Mouse (Mus musculus): ENCODE measurements around the gene Cdc42bpg. TPM values are rescaled to one million over a fixed set of nuclear protein-coding genes. Genes with fewer than 3 reads are reported as not detected.

Gene Cdc42bpg
- 0.56 and 0.63 TPM in 2 replicates for polyA plus RNA-seq (2014; fragmentation: Nextera tagmentation; extraction: Ambion mirVana)

DNA sequence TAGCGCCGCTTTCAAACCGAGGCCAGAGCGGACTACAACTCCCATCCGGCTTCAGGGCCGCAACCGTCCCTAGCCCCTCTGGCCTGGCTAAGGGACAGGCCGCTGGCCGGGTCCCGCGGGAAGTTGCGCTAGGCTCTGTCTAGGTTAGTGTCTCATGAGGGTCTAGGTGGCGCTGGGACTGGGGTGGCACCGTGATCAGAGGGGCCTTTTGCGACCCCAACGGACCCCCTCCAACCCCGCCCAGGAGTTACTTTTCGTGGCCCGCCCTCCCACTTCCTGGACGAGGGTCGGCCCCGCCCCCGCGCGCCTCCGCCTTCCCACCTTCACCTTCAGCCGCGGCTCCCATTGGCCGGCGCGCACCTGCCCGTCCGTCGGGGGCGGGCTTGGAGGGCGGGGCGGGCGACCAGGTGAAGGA lies at the start of gene Cdc42bpg:
Gene Cdc42bpg, plus strand, starts transcription at position 320 of the 415 bp plus-strand sequence.
- Histone ChIP-seq H3K9me3 (ENCODE audit: control insufficient read depth, low read length) (no peaks in the 10 kb centered on the region), H3K9ac (peak within 1 kb of the TSS; percentile 37), H3K4me1 (replicated peaks; ENCODE audit: control insufficient read depth, insufficient read depth, low read length) (0 out of 2 replicates have a peak, but pooled peaks cover 5% of the 10 kb centered on the region), H3K4me3 (replicated peaks; ENCODE audit: low read length) (peak within 1 kb of the TSS; percentile 49), H3K36me3 (replicated peaks; ENCODE audit: control insufficient read depth, insufficient read depth) (no peaks in the 10 kb centered on the region), H3K27me3 (ENCODE audit: control insufficient read depth, insufficient read depth, low read length) (no peaks in the 10 kb centered on the region), H3K4me2 (replicated peaks) (peak within 1 kb of the TSS; percentile 63), H3K27ac (no peak within 1 kb of the TSS)
- ATAC-seq (ENCODE audit: low FRiP score), result peak; percentile 76
- DNase-seq (ENCODE audit: low spot score), result peak; percentile 53
- WGBS, result under 1% methylated on average over 35 of the region's 38 CpGs

DNA sequence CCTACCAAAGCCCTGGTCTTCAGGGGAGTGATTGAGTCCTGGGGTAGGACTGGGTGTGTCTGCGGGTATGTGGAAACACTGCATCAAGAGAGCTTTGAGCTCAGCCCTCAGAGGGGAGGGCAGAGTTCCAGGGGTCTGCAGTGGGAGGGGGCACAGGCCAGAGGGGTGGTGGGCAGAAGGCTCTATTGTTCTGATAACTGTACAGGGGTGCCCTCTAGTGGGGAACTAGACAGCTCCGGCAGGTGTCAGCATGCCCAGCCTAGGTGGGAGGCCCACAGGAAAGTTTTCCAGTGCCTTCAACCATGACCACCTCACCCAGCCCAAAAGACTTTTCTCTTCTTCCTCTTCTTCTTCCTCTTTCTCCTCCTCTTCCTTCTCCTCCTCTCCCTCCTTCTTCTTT lies 45.8 kb upstream of the Cdc42bpg start:
- H3K9ac ChIP-seq, result no peak overlapping the region
- H3K4me2 ChIP-seq (replicated peaks), result no peak overlapping the region
- no peaks in the 10 kb centered on the region for H3K9me3 ChIP-seq (ENCODE audit: control insufficient read depth, low read length)
- DNase-seq (ENCODE audit: low spot score) (peak; percentile 39), ATAC-seq (ENCODE audit: low FRiP score) (no peak)
- 89% methylated on average over 2 of the region's 2 CpGs for WGBS
- no peaks in the 10 kb centered on the region for H3K4me1 ChIP-seq (replicated peaks; ENCODE audit: control insufficient read depth, insufficient read depth, low read length)
- H3K27ac ChIP-seq, result no peak overlapping the region
- H3K4me3 ChIP-seq (replicated peaks; ENCODE audit: low read length), result no peak overlapping the region
- peaks cover 70% of the 10 kb centered on the region for H3K36me3 ChIP-seq (replicated peaks; ENCODE audit: control insufficient read depth, insufficient read depth)
- H3K27me3 ChIP-seq (ENCODE audit: control insufficient read depth, insufficient read depth, low read length), result no peaks in the 10 kb centered on the region

DNA sequence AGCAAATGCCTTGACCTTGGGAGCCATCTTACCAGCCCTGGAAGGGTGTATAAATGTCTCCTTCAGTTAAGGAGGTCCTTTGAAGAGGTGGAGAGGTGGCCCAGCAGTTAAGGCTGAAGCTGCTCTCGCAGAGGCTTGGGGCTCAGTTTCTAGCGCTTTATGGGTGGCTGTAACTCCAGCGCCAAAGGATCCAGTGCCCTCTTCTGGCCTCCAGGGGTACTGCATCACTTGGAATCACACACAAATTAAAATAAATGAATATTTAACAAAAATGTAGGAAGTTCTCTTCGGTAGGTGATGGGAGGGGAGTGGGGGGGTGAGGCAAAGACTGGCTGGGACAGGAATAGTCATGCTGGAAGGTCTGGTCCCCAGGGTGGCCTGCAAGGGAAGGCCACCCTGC lies 45.3 kb upstream of the Cdc42bpg start:
- ATAC-seq (ENCODE audit: low FRiP score), result no peak

DNA sequence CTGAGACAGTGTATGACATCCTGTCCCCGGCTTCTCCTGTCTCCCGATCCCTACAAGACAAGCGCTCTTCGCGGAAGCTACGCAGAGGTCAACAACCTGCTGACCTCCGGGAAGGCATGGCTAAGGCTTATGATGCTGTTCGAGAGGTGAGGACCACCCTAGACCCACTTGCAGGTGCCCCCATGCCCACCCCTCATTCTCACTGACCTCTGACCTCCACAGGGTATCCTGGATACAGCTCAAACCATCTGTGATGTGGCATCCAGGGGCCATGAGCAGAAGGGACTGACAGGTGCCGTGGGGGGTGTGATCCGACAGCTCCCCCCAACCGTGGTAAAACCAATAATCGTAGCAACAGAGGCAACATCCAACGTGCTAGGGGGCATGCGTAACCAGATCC lies 44.9 kb upstream of the Cdc42bpg start:
- Histone ChIP-seq H3K4me3 (replicated peaks; ENCODE audit: low read length) (no peak overlapping the region), H3K27ac (no peak overlapping the region), H3K36me3 (replicated peaks; ENCODE audit: control insufficient read depth, insufficient read depth) (peaks cover 61% of the 10 kb centered on the region), H3K9me3 (ENCODE audit: control insufficient read depth, low read length) (no peaks in the 10 kb centered on the region), H3K4me2 (replicated peaks) (no peak overlapping the region), H3K4me1 (replicated peaks; ENCODE audit: control insufficient read depth, insufficient read depth, low read length) (no peaks in the 10 kb centered on the region), H3K27me3 (ENCODE audit: control insufficient read depth, insufficient read depth, low read length) (no peaks in the 10 kb centered on the region), H3K9ac (no peak overlapping the region)
- WGBS, result 94% methylated on average over 14 of the region's 14 CpGs
- ATAC-seq (ENCODE audit: low FRiP score) (no peak), DNase-seq (ENCODE audit: low spot score) (no peak)

More for the DNA sequence above, 45.3 kb upstream of the Cdc42bpg start:
- H3K27me3 ChIP-seq (ENCODE audit: control insufficient read depth, insufficient read depth, low read length), result no peaks in the 10 kb centered on the region
- no peak overlapping the region for H3K4me2 ChIP-seq (replicated peaks)
- H3K9me3 ChIP-seq (ENCODE audit: control insufficient read depth, low read length), result no peaks in the 10 kb centered on the region
- no peak overlapping the region for H3K27ac ChIP-seq
- H3K9ac ChIP-seq, result no peak overlapping the region
- no peak overlapping the region for H3K4me3 ChIP-seq (replicated peaks; ENCODE audit: low read length)
- 83% methylated on average over 4 of the region's 4 CpGs for WGBS
- no peaks in the 10 kb centered on the region for H3K4me1 ChIP-seq (replicated peaks; ENCODE audit: control insufficient read depth, insufficient read depth, low read length)
- DNase-seq (ENCODE audit: low spot score), result no peak
- H3K36me3 ChIP-seq (replicated peaks; ENCODE audit: control insufficient read depth, insufficient read depth), result peaks cover 65% of the 10 kb centered on the region

DNA sequence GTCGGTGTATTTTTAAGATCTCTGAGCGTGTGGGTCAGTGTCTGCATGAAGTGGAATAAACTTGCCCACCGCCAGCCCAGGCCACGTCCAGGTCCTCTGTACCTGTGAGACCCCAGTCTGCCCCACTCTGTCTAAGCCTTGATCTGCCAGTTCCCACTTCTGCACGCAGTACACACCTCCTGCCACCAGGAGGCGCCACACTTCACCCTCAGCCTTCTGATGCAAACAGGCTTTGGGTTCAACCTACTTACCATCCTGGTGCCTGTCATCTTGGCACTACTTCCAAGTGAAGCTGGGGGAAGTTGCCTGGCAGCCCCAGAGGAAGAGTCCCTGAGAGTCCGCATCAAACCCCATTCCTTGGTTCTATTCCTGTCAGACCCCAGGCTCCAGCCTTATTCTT lies 44.0 kb upstream of the Cdc42bpg start:
- Histone ChIP-seq H3K36me3 (replicated peaks; ENCODE audit: control insufficient read depth, insufficient read depth) (peaks cover 53% of the 10 kb centered on the region), H3K9me3 (ENCODE audit: control insufficient read depth, low read length) (no peaks in the 10 kb centered on the region), H3K4me3 (replicated peaks; ENCODE audit: low read length) (no peak overlapping the region), H3K27ac (no peak overlapping the region), H3K27me3 (ENCODE audit: control insufficient read depth, insufficient read depth, low read length) (no peaks in the 10 kb centered on the region), H3K4me1 (replicated peaks; ENCODE audit: control insufficient read depth, insufficient read depth, low read length) (no peaks in the 10 kb centered on the region), H3K9ac (no peak overlapping the region), H3K4me2 (replicated peaks) (no peak overlapping the region)
- ATAC-seq (ENCODE audit: low FRiP score), result no peak
- 61% methylated on average over 7 of the region's 7 CpGs for WGBS
- DNase-seq (ENCODE audit: low spot score), result peak; percentile 66

DNA sequence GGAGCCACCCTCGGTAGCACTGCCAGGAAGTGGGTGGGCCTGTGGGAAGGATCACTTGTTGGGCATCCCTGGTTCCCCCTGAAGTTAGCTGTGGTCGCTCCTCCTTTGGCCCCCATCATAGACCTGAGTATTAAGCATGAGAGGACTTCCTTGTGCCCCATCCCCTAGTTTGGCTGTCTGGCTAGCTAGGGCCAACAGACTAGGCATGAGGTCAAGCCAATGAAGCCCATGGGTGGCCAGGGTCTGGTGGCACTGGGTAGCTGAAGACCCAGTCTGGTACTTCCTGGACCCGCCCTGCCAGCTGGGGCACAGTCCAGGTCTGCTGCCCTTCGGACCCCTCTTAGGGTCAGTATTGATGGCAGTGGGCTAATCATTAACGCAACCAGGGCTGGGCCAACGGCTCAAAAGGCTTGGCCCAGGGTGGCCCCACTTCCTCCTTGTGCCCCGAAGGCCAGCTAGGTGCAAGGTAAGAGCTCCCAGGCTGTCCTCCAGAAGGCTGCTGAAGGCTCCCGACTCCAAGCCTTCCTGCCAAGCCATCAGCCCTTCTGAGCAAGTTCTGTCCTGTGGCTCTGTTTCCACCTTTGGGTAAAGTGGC lies 43.3 kb upstream of the Cdc42bpg start:
- Histone ChIP-seq H3K4me1 (replicated peaks; ENCODE audit: control insufficient read depth, insufficient read depth, low read length) (no peaks in the 10 kb centered on the region), H3K4me2 (replicated peaks) (no peak overlapping the region), H3K9me3 (ENCODE audit: control insufficient read depth, low read length) (no peaks in the 10 kb centered on the region), H3K27ac (no peak overlapping the region), H3K36me3 (replicated peaks; ENCODE audit: control insufficient read depth, insufficient read depth) (peaks cover 45% of the 10 kb centered on the region), H3K4me3 (replicated peaks; ENCODE audit: low read length) (no peak overlapping the region), H3K9ac (no peak overlapping the region), H3K27me3 (ENCODE audit: control insufficient read depth, insufficient read depth, low read length) (no peaks in the 10 kb centered on the region)
- no peak for DNase-seq (ENCODE audit: low spot score)
- no peak for ATAC-seq (ENCODE audit: low FRiP score)
- WGBS, result 78% methylated on average over 8 of the region's 8 CpGs

DNA sequence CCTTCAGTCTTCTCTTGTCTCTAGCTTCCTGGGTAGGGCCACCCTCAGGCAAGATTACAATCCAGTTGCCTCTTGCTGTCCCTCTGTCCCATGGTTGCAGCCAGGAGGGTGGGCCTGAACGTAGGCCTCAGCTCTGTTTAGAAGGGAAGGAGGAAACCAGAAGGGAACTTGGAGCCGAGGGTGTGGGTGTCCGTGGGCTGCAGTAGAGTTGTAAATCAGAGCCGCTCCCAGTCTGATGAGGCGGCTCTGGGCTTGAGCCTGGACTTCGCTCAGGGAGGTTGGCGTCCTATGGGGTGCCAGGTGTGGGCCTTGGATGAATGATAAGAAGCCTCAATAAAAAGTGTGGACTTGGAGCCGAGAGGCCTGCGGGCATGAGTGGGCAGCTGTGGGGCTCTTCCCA lies 42.1 kb upstream of the Cdc42bpg start:
- Histone ChIP-seq H3K27ac (no peak overlapping the region), H3K4me3 (replicated peaks; ENCODE audit: low read length) (no peak overlapping the region), H3K9me3 (ENCODE audit: control insufficient read depth, low read length) (no peaks in the 10 kb centered on the region), H3K27me3 (ENCODE audit: control insufficient read depth, insufficient read depth, low read length) (no peaks in the 10 kb centered on the region), H3K36me3 (replicated peaks; ENCODE audit: control insufficient read depth, insufficient read depth) (peaks cover 33% of the 10 kb centered on the region), H3K4me1 (replicated peaks; ENCODE audit: control insufficient read depth, insufficient read depth, low read length) (no peaks in the 10 kb centered on the region), H3K4me2 (replicated peaks) (no peak overlapping the region), H3K9ac (no peak overlapping the region)
- DNase-seq (ENCODE audit: low spot score) (no peak), ATAC-seq (ENCODE audit: low FRiP score) (no peak)
- 78% methylated on average over 9 of the region's 9 CpGs for WGBS

DNA sequence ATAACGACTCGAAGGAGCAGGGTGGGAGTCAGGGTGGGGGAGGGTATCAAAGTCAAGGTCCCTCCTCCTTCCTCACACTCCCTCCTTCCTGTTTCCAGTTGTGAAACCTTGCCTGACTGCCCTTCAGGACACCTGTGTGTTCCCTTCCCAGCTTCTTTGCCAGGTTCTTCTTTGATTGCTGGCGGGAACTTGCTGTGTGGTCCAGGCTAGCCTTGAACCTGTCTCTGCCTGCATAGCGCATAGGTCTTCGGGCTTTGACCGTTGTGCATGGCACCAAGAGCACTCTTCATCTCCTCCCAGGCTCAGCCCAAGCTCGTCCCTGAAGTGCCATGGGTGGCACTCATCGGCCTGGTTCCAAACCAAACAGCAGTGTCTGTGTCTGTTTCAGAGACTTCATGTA lies 41.3 kb upstream of the Cdc42bpg start:
- 83% methylated on average over 8 of the region's 8 CpGs for WGBS
- H3K4me1 ChIP-seq (replicated peaks; ENCODE audit: control insufficient read depth, insufficient read depth, low read length), result no peaks in the 10 kb centered on the region
- H3K9ac ChIP-seq, result no peak overlapping the region
- ATAC-seq (ENCODE audit: low FRiP score) (no peak), DNase-seq (ENCODE audit: low spot score) (no peak)
- H3K27me3 ChIP-seq (ENCODE audit: control insufficient read depth, insufficient read depth, low read length), result no peaks in the 10 kb centered on the region
- H3K4me3 ChIP-seq (replicated peaks; ENCODE audit: low read length), result no peak overlapping the region
- no peak overlapping the region for H3K27ac ChIP-seq
- no peak overlapping the region for H3K4me2 ChIP-seq (replicated peaks)
- peaks cover 29% of the 10 kb centered on the region for H3K36me3 ChIP-seq (replicated peaks; ENCODE audit: control insufficient read depth, insufficient read depth)
- no peaks in the 10 kb centered on the region for H3K9me3 ChIP-seq (ENCODE audit: control insufficient read depth, low read length)

DNA sequence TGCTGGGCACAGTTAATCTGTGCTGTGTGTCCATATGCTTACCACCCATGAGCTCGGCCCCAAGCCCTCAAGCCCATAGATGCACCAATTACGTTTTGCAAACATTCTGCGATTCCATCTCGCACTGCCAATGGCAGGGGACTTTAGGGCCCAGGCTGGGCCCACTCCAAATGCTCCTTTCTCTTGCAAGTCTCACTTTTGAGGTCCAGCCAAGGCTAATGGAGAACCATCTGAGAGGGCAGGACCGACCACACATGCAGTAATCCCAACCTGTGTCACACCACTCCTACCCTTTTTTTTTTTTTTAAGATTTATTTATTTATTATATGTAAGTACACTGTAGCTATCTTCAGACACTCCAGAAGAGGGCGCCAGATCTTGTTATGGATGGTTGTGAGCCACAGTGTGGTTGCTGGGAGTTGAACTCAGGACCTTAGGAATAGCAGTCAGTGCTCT lies 40.5 kb upstream of the Cdc42bpg start:
- H3K9ac ChIP-seq, result no peak overlapping the region
- no peak overlapping the region for H3K4me2 ChIP-seq (replicated peaks)
- H3K4me3 ChIP-seq (replicated peaks; ENCODE audit: low read length), result no peak overlapping the region
- 64% methylated on average over 6 of the region's 6 CpGs for WGBS
- no peak overlapping the region for H3K27ac ChIP-seq
- ATAC-seq (ENCODE audit: low FRiP score) (no peak), DNase-seq (ENCODE audit: low spot score) (no peak)
- H3K4me1 ChIP-seq (replicated peaks; ENCODE audit: control insufficient read depth, insufficient read depth, low read length), result no peaks in the 10 kb centered on the region
- no peaks in the 10 kb centered on the region for H3K9me3 ChIP-seq (ENCODE audit: control insufficient read depth, low read length)
- H3K27me3 ChIP-seq (ENCODE audit: control insufficient read depth, insufficient read depth, low read length), result no peaks in the 10 kb centered on the region
- peaks cover 21% of the 10 kb centered on the region for H3K36me3 ChIP-seq (replicated peaks; ENCODE audit: control insufficient read depth, insufficient read depth)

Data from hindbrain, embryonic 14.5 days (tissue).